Mouse (Mus musculus): Measurements from ENCODE around the gene Sema3a. TPM values are rescaled to one million over a fixed set of nuclear protein-coding genes. Genes with fewer than 3 reads are reported as not detected.

The Sema3a gene
- polyA plus RNA-seq, 1 experiment from 2014 or later, result 47.6 TPM

GRCm38 (mm10) chr5:13413915-13414525 is 288.8 kb downstream of the Sema3a start:
- H3K9me3 ChIP-seq (ENCODE audit: low read depth, low read length), result no peaks in the 10 kb centered on the region
- no peak for ATAC-seq (ENCODE audit: insufficient read depth)
- DNase-seq, result no peak
- H3K4me1 ChIP-seq (ENCODE audit: insufficient read depth), result no peaks in the 10 kb centered on the region
- TF ChIP-seq CTCF (IDR thresholded peaks at IDR 0.05; ENCODE audit: low read depth), result no peak
- no peak overlapping the region for H3K27ac ChIP-seq (ENCODE audit: low read depth)
- H3K27me3 ChIP-seq (ENCODE audit: insufficient read depth, low read length), result no peaks in the 10 kb centered on the region
- H3K4me2 ChIP-seq, result no peak overlapping the region
- H3K4me3 ChIP-seq (ENCODE audit: low read depth, low read length), result no peak overlapping the region
- H3K36me3 ChIP-seq (ENCODE audit: insufficient read depth), result peaks cover 12% of the 10 kb centered on the region
- no peak overlapping the region for H3K9ac ChIP-seq
- 85% methylated on average over 2 of the region's 2 CpGs for WGBS

- WGBS, result 68% methylated on average over 3 of the region's 3 CpGs
- no peaks in the 10 kb centered on the region for H3K9me3 ChIP-seq (ENCODE audit: low read depth, low read length)
- peaks cover 15% of the 10 kb centered on the region for H3K36me3 ChIP-seq (ENCODE audit: insufficient read depth)
- no peak overlapping the region for H3K4me2 ChIP-seq
- H3K27me3 ChIP-seq (ENCODE audit: insufficient read depth, low read length), result no peaks in the 10 kb centered on the region
- no peak overlapping the region for H3K9ac ChIP-seq
- no peaks in the 10 kb centered on the region for H3K4me1 ChIP-seq (ENCODE audit: insufficient read depth)
- no peak overlapping the region for H3K27ac ChIP-seq (ENCODE audit: low read depth)
- no peak for TF ChIP-seq CTCF (IDR thresholded peaks at IDR 0.05; ENCODE audit: low read depth)
- ATAC-seq (ENCODE audit: insufficient read depth) (no peak), DNase-seq (no peak)
- H3K4me3 ChIP-seq (ENCODE audit: low read depth, low read length), result no peak overlapping the region
Observed at GRCm38 (mm10) chr5:13416960-13417710, 291.9 kb downstream of the Sema3a start.

- Histone ChIP-seq H3K36me3 (ENCODE audit: insufficient read depth) (peaks cover 8% of the 10 kb centered on the region; the same call in 1 of the 2 replicates), H3K4me2 (no peak overlapping the region), H3K9me3 (ENCODE audit: low read depth, low read length) (no peaks in the 10 kb centered on the region), H3K4me1 (ENCODE audit: insufficient read depth) (no peaks in the 10 kb centered on the region), H3K4me3 (ENCODE audit: low read depth, low read length) (no peak overlapping the region), H3K27me3 (ENCODE audit: insufficient read depth, low read length) (no peaks in the 10 kb centered on the region), H3K9ac (no peak overlapping the region), H3K27ac (ENCODE audit: low read depth) (no peak overlapping the region)
- DNase-seq (no peak), ATAC-seq (ENCODE audit: insufficient read depth) (no peak)
- TF ChIP-seq CTCF (IDR thresholded peaks at IDR 0.05; ENCODE audit: low read depth), result no peak
- WGBS, result 71% methylated on average over 5 of the region's 5 CpGs
Observed at GRCm38 (mm10) chr5:13421276-13421925, 296.2 kb downstream of the Sema3a start.

- peak; percentile 84 for DNase-seq
- WGBS, result 24% methylated on average over 1 of the region's 1 CpGs
- no peak overlapping the region for H3K4me2 ChIP-seq
- no peaks in the 10 kb centered on the region for H3K9me3 ChIP-seq (ENCODE audit: low read depth, low read length)
- ATAC-seq (ENCODE audit: insufficient read depth), result no peak; the same call in 1 of the 2 replicates
- H3K27me3 ChIP-seq (ENCODE audit: insufficient read depth, low read length), result no peaks in the 10 kb centered on the region
- H3K4me1 ChIP-seq (ENCODE audit: insufficient read depth), result no peaks in the 10 kb centered on the region
- no peak for TF ChIP-seq CTCF (IDR thresholded peaks at IDR 0.05; ENCODE audit: low read depth)
- H3K4me3 ChIP-seq (ENCODE audit: low read depth, low read length), result no peak overlapping the region
- H3K9ac ChIP-seq, result no peak overlapping the region
- no peaks in the 10 kb centered on the region for H3K36me3 ChIP-seq (ENCODE audit: insufficient read depth)
- H3K27ac ChIP-seq (ENCODE audit: low read depth), result no peak overlapping the region
Observed at GRCm38 (mm10) chr5:13428702-13429101, 303.5 kb downstream of the Sema3a start.

- H3K9ac ChIP-seq, result no peak overlapping the region
- ATAC-seq (ENCODE audit: insufficient read depth) (peak; percentile 84), DNase-seq (peak; percentile 68)
- H3K9me3 ChIP-seq (ENCODE audit: low read depth, low read length), result no peaks in the 10 kb centered on the region
- no peak overlapping the region for H3K27ac ChIP-seq (ENCODE audit: low read depth)
- no peaks in the 10 kb centered on the region for H3K4me1 ChIP-seq (ENCODE audit: insufficient read depth)
- no peak for TF ChIP-seq CTCF (IDR thresholded peaks at IDR 0.05; ENCODE audit: low read depth)
- no peaks in the 10 kb centered on the region for H3K27me3 ChIP-seq (ENCODE audit: insufficient read depth, low read length)
- no peak overlapping the region for H3K4me2 ChIP-seq
- H3K4me3 ChIP-seq (ENCODE audit: low read depth, low read length), result no peak overlapping the region
- no peaks in the 10 kb centered on the region for H3K36me3 ChIP-seq (ENCODE audit: insufficient read depth)
- 29% methylated on average over 2 of the region's 2 CpGs for WGBS
Observed at GRCm38 (mm10) chr5:13431827-13432226, 306.6 kb downstream of the Sema3a start.

- Histone ChIP-seq H3K4me1 (ENCODE audit: insufficient read depth) (no peaks in the 10 kb centered on the region), H3K9ac (no peak overlapping the region), H3K4me3 (ENCODE audit: low read depth, low read length) (no peak overlapping the region), H3K9me3 (ENCODE audit: low read depth, low read length) (no peaks in the 10 kb centered on the region), H3K4me2 (no peak overlapping the region), H3K27ac (ENCODE audit: low read depth) (no peak overlapping the region), H3K27me3 (ENCODE audit: insufficient read depth, low read length) (no peaks in the 10 kb centered on the region), H3K36me3 (ENCODE audit: insufficient read depth) (no peaks in the 10 kb centered on the region)
- no peak for TF ChIP-seq CTCF (IDR thresholded peaks at IDR 0.05; ENCODE audit: low read depth)
- ATAC-seq (ENCODE audit: insufficient read depth) (no peak), DNase-seq (no peak)
- 57% methylated on average over 3 of the region's 3 CpGs for WGBS
Observed at GRCm38 (mm10) chr5:13432574-13432973, 307.4 kb downstream of the Sema3a start.

GRCm38 (mm10) chr5:13433303-13433702 is 308.1 kb downstream of the Sema3a start:
- Histone ChIP-seq H3K9ac (no peak overlapping the region), H3K36me3 (ENCODE audit: insufficient read depth) (no peaks in the 10 kb centered on the region), H3K4me2 (no peak overlapping the region), H3K4me1 (ENCODE audit: insufficient read depth) (no peaks in the 10 kb centered on the region), H3K27ac (ENCODE audit: low read depth) (no peak overlapping the region), H3K27me3 (ENCODE audit: insufficient read depth, low read length) (no peaks in the 10 kb centered on the region), H3K4me3 (ENCODE audit: low read depth, low read length) (no peak overlapping the region), H3K9me3 (ENCODE audit: low read depth, low read length) (no peaks in the 10 kb centered on the region)
- TF ChIP-seq CTCF (IDR thresholded peaks at IDR 0.05; ENCODE audit: low read depth), result no peak
- DNase-seq, result peak; percentile 76
- WGBS, result 58% methylated on average over 2 of the region's 2 CpGs
- 0 out of 2 replicates have a peak, but pooled peaks have one; percentile 22 for ATAC-seq (ENCODE audit: insufficient read depth)

All from lung, embryonic 14.5 days (tissue).